9 mouse cellular contexts compared by ENCODE assay signal in the genomic region with DNA sequence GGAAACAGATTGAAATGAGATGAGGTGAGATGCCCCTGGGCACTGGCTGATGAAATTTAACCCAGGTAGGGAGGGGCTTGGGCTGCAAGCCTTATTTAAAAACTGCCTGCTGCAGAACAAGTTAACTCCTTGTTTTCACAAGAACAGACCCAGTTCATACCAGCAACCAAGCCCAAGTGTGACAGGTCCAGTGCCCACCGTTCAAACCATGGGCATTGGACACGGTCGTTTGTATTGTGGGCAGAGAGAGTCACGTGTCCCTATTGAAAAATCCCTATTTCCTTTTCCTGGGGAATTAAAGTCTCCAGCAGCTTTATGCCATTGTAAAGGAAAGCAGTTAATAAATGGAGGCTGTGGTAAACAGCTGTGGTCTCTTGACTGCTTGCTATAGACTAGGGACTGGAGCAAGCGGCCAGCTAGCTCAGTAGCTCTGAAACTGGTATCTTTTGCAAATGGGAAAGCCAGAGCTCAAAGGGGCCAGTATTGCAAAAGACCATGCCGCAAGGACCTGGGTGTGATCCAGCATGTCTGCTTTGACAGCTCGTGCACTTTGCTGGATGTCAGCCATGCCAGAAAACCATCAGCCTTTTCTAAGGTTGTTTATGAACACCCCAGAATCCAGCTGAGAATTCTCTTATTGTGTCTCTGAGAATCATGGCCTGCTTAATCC.
DNase-seq lines count a peak whose midpoint lies in the region; ATAC-seq lines count a peak whose summit lies in the region.
"Had no signal": no experiment of that assay in that cellular context is flagged by ENCODE, and none has a peak within 500 bp of the region (broad histone marks: within the 10 kb centered on the region; RNA-seq: fewer than 3 reads in every experiment).

No protein-coding gene starts in this region.

- no peaks in the 10 kb centered on the region for H3K36me3 ChIP-seq in forebrain, embryonic 16.5 days (ENCODE audit: control insufficient read depth, insufficient read depth)
- H3K36me3 ChIP-seq in liver, embryonic 15.5 days (replicated peaks), result no peaks in the 10 kb centered on the region

- peak; percentile 63 for ATAC-seq in forebrain, embryonic 16.5 days
- ATAC-seq in liver, embryonic 15.5 days (ENCODE audit: insufficient read depth), result no peak

- H3K4me1 ChIP-seq in forebrain, embryonic 16.5 days (replicated peaks; ENCODE audit: control insufficient read depth, insufficient read depth, low read length), result peaks cover 33% of the 10 kb centered on the region
- H3K4me1 ChIP-seq in liver, embryonic 15.5 days (replicated peaks), result peaks cover 9% of the 10 kb centered on the region

- DNase-seq in gastrocnemius, adult 18-20 months (ENCODE audit: low spot score), result peak; percentile 29
- no peak for DNase-seq in gastrocnemius, postnatal 36 days
- DNase-seq in 3T3-L1 (ENCODE audit: low read depth, low spot score), result peak; percentile 72
- DNase-seq in B cell, adult 2 months, result no peak
- DNase-seq in left cerebral cortex, postnatal 36 days (ENCODE audit: low spot score in 2 of 2), result no peak
- DNase-seq in layer of hippocampus, postnatal 36 days, result no peak

- no peaks in the 10 kb centered on the region for H3K27me3 ChIP-seq in forebrain, embryonic 16.5 days (replicated peaks; ENCODE audit: control insufficient read depth, insufficient read depth, low read length)
- H3K27me3 ChIP-seq in liver, embryonic 15.5 days, result no peaks in the 10 kb centered on the region

- H3K4me2 ChIP-seq in forebrain, embryonic 16.5 days (ENCODE audit: low read length), result no peak overlapping the region
- no peak overlapping the region for H3K4me2 ChIP-seq in liver, embryonic 15.5 days

- H3K9ac ChIP-seq in forebrain, embryonic 16.5 days (replicated peaks; ENCODE audit: low read depth, low read length), result no peak overlapping the region
- no peak overlapping the region for H3K9ac ChIP-seq in liver, embryonic 15.5 days

- intact Hi-C loops in gastrocnemius, postnatal 36 days (cut with DNase I), result no loop called here
- intact Hi-C loops in left cerebral cortex, postnatal 36 days (cut with DNase I), result no loop called here

- H3K27ac ChIP-seq in forebrain, embryonic 16.5 days (ENCODE audit: low read length), result peak overlapping the region; percentile 39; the same call in 1 of the 2 replicates
- H3K27ac ChIP-seq in liver, embryonic 15.5 days (replicated peaks), result 0 out of 2 replicates have a peak overlapping the region, but pooled peaks have one; percentile 11

- H3K9me3 ChIP-seq in forebrain, embryonic 16.5 days (ENCODE audit: control insufficient read depth, low read length), result no peaks in the 10 kb centered on the region
- no peaks in the 10 kb centered on the region for H3K9me3 ChIP-seq in liver, embryonic 15.5 days (replicated peaks)

- 6% methylated on average over 7 of the region's 7 CpGs for WGBS in forebrain, embryonic 16.5 days
- 35% methylated on average over 7 of the region's 7 CpGs for WGBS in liver, embryonic 15.5 days (ENCODE audit: insufficient replicate concordance)

- H3K4me3 ChIP-seq in forebrain, embryonic 16.5 days (replicated peaks; ENCODE audit: low read length), result no peak overlapping the region
- H3K4me3 ChIP-seq in liver, embryonic 15.5 days (replicated peaks), result no peak overlapping the region
- H3K4me3 ChIP-seq: myocyte had no signal

Comparison
In these comparisons a context has a peak if more than half of its experiments do, and no peak if none do; other contexts are left out.
1. DNase-seq: peak in gastrocnemius, adult 18-20 months (single experiment) and 3T3-L1 (single experiment); none in gastrocnemius, postnatal 36 days (0 of 2), B cell, adult 2 months (0 of 2), left cerebral cortex, postnatal 36 days (0 of 2) and layer of hippocampus, postnatal 36 days (0 of 2).